Mouse (Mus musculus) cortical plate, adult 2 months (tissue): Measurements from ENCODE around the gene Zfp941.

Experiments used
- CTCF ChIP-seq: fragments of 200-500 bp; IDR thresholded peaks from 2 replicates; pipeline ENCODE4 v1.5.1; 2011; ENCODE audit warnings: mild to moderate bottlenecking, control low read depth, low read length; ENCODE audit not compliant: insufficient read depth; ENCODE audit errors: extremely low read depth
- POLR2A ChIP-seq: fragments of 200-500 bp; IDR thresholded peaks from 2 replicates; pipeline ENCODE4 v1.6.1; 2011; ENCODE audit warnings: mild to moderate bottlenecking, low read length, control low read depth; ENCODE audit not compliant: insufficient read depth; ENCODE audit errors: extremely low read depth

- TF ChIP-seq POLR2A (no peak), CTCF (no peak)
Measured at GRCm38 (mm10) chr7:140798212-140798611, 23.8 kb downstream of the Zfp941 start.
